Mouse (Mus musculus) ES-E14 (cell line): ENCODE measurements around the gene Alkbh4.
"Not testable (repeated sequence)": the region's sequence is repeated elsewhere in the genome, so short reads cannot be mapped to it uniquely, and the experiment has no call there.

ENCODE experiments used
- CHD2 ChIP-seq: IDR thresholded peaks from 2 replicates; pipeline ENCODE4 v1.6.1; 2014; ENCODE audit warnings: mild to moderate bottlenecking, low read depth, low read length, inconsistent platforms
- HCFC1 ChIP-seq: IDR thresholded peaks from 2 replicates; pipeline ENCODE4 v1.6.1; 2012; ENCODE audit warnings: low read length, inconsistent platforms, borderline replicate concordance; ENCODE audit not compliant: insufficient read depth
- MAFK ChIP-seq: IDR thresholded peaks from 2 replicates; pipeline ENCODE4 v1.6.1; 2014; ENCODE audit warnings: mild to moderate bottlenecking, low read depth, low read length, inconsistent platforms; ENCODE audit not compliant: insufficient read depth
- ZC3H11A ChIP-seq: IDR thresholded peaks from 2 replicates; pipeline ENCODE4 v1.6.1; 2012; ENCODE audit warnings: low read depth, mild to moderate bottlenecking, inconsistent platforms, low read length, borderline replicate concordance
- ZNF384 ChIP-seq: IDR thresholded peaks from 2 replicates; pipeline ENCODE4 v1.6.1; 2012; ENCODE audit warnings: low read depth, low read length, inconsistent platforms

- TF ChIP-seq MAFK, ZC3H11A, ZNF384, CHD2, HCFC1: not testable (repeated sequence)
Measured at GRCm38 (mm10) chr5:136113546-136113945, 22.4 kb upstream of the Alkbh4 start.
